Mouse (Mus musculus): ENCODE results near the gene Nckap5. TPM values are rescaled to one million over a fixed set of nuclear protein-coding genes. Genes with fewer than 3 reads are reported as not detected.

Nckap5 gene
- polyA plus RNA-seq, 1 experiment from 2014 or later: 6.9 TPM

DNA sequence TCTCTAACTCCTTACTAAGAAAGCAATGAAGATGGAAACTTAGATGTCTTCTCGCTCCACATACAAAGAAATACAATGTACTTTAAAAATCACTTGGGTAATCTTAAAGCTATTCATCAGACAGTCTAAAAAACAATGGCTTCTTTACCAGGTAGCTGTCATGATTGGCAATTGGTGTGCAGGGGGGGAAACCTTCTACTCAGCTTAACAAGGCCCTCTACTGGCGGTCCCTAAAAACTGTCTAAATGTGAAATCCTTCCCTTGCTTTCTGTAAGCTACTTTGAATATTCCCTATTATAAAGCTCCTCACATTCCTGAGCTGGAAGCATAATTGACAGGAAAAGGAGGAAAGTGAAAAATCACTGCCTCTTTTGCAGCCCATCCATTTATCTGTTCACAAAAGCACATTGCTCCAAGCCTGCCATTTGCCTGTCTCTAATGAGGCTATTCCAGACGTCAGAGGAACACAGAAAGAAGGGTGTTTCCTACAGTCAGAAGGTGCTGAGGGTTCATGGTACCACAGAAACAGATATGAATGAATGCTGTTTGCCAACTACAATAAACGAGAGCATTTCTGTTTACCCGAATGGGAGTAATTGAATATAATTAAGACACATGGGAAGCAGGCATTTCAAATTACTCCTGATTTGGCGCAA is 104.1 kb downstream of the Nckap5 start:
- Histone ChIP-seq H3K27me3 (replicated peaks; ENCODE audit: low read depth, poor library complexity, severe bottlenecking) (no peaks in the 10 kb centered on the region), H3K27ac (replicated peaks) (no peak overlapping the region), H3K4me3 (no peak overlapping the region), H3K36me3 (replicated peaks) (no peaks in the 10 kb centered on the region), H3K9me3 (no peaks in the 10 kb centered on the region), H3K4me1 (peaks cover 10% of the 10 kb centered on the region)
- 53% methylated on average over 6 of the region's 6 CpGs for WGBS
- peak; percentile 11 for DNase-seq (ENCODE audit: low spot score)

DNA sequence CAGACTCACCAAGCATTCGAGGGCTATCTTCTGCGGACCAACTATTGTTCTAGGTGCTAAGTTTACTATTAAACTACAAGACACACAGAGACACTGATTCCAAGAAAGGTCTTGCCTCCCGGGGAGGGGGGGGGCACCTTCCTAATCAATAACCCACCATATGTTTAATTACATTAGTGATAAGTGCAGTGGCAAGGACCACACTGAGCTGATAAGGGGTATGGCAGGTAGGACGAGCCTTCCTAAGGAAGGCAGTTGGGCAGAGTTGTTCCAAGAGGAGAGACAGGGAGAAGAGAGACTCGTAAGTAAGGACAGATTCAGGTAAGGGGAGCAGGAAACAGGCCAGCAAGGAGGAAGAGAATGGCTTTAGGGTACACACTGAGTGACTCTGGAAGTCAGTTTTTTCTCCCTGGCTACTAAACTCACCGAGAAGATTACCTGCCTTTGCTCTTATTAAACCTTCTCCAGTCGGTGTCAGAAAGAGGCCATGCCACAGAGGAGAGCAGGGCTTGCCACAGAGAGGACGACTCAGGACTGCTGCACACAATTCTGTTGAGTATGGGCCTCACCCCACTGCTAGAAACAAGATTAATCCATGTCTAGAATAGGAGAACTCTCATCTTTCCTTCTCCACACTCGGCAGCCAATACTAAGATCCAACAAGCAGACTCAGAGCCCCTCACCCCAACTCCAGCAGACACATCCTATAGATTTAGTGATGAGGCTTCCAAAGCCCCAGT is 104.8 kb downstream of the Nckap5 start:
- H3K4me3 ChIP-seq: no peak overlapping the region
- 72% methylated on average over 9 of the region's 9 CpGs for WGBS
- no peaks in the 10 kb centered on the region for H3K9me3 ChIP-seq
- peaks cover 10% of the 10 kb centered on the region for H3K4me1 ChIP-seq
- no peak overlapping the region; the same call in 1 of the 2 replicates for H3K27ac ChIP-seq (replicated peaks)
- no peak for DNase-seq (ENCODE audit: low spot score)
- peaks cover 3% of the 10 kb centered on the region; the same call in 1 of the 2 replicates for H3K27me3 ChIP-seq (replicated peaks; ENCODE audit: low read depth, poor library complexity, severe bottlenecking)
- no peaks in the 10 kb centered on the region for H3K36me3 ChIP-seq (replicated peaks)

DNA sequence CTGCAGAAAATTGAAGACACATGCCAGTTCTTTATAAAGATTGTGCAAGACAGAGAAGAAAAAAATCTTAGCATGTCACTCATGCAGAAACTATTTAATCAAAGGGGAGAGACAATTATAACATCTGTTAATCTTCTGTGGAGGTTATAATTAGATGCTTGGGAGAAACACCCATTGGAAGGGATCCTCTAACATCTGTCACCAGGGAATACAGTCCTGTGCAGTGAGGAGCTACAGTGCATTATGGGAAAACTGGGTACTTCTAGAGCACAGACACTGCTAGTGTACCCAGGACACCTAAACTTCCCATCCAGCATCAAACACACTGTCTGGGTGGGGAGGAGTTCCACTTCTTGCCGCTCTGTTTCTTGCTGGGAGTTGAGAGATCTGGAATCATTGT is 108.7 kb downstream of the Nckap5 start:
- no peak overlapping the region for H3K4me3 ChIP-seq
- H3K27ac ChIP-seq (replicated peaks): no peak overlapping the region
- 86% methylated on average over 1 of the region's 1 CpGs for WGBS
- H3K9me3 ChIP-seq: no peaks in the 10 kb centered on the region
- no peak for DNase-seq (ENCODE audit: low spot score)
- peaks cover 3% of the 10 kb centered on the region; the same call in 1 of the 2 replicates for H3K27me3 ChIP-seq (replicated peaks; ENCODE audit: low read depth, poor library complexity, severe bottlenecking)
- H3K36me3 ChIP-seq (replicated peaks): no peaks in the 10 kb centered on the region
- H3K4me1 ChIP-seq: peaks cover 10% of the 10 kb centered on the region

DNA sequence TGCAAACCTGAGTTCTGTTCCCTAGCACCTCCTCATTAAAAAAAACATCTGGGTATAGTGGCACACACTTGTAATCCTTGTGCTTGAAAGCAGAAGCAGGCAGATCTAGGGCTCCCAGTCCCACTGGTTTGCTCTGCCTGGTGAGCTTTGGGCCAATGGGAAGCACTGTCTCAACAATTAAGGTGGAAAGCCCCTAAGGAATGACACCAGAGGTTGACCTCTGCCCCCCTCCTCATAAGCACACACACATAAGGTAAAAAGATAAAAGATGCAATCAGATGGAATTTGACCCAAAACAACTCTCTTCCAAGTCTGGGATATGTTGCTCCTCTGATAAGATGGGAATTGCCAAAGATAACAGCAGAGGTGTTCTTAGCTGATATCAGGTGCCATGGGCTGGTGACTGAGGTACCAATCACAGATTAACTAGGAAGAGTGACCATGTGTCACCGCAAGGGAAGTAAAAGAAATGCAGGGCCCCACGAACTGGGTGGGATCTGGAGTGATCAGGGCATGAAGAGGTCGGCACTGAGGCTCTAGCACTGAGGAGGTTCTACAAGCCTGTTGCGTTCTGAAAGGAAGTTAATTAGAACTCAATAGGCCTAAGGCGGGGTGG is 110.8 kb downstream of the Nckap5 start:
- DNase-seq (ENCODE audit: low spot score): no peak
- Histone ChIP-seq H3K36me3 (replicated peaks) (no peaks in the 10 kb centered on the region), H3K4me1 (no peaks in the 10 kb centered on the region), H3K9me3 (no peaks in the 10 kb centered on the region), H3K27ac (replicated peaks) (no peak overlapping the region), H3K27me3 (replicated peaks; ENCODE audit: low read depth, poor library complexity, severe bottlenecking) (peaks cover 3% of the 10 kb centered on the region; the same call in 1 of the 2 replicates), H3K4me3 (no peak overlapping the region)
- 67% methylated on average over 5 of the region's 5 CpGs for WGBS

DNA sequence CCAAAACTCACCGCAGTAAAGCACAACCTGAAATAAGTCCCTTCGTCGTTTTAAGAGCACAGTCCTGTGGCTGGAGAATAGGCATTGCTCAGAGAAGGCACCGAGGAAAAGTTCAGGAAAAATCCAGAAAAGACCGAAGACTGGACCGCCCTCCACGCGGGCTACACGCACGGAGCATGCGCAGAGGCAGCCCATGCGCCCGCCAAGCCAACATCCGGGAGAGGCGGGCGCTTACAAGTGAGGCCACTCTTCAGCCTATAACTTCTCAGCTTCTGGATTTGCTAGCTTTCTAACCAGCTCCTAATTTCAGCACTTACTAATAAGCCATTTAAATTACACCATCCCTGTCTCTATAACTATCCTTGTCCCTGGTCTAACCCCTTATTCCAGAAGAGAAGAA is 124.0 kb downstream of the Nckap5 start:
- Histone ChIP-seq H3K4me3 (no peak overlapping the region), H3K27me3 (replicated peaks; ENCODE audit: low read depth, poor library complexity, severe bottlenecking) (no peaks in the 10 kb centered on the region), H3K4me1 (0 out of 2 replicates have a peak, but pooled peaks cover 4% of the 10 kb centered on the region), H3K9me3 (no peaks in the 10 kb centered on the region), H3K27ac (replicated peaks) (no peak overlapping the region), H3K36me3 (replicated peaks) (no peaks in the 10 kb centered on the region)
- no peak for DNase-seq (ENCODE audit: low spot score)
- WGBS: 94% methylated on average over 16 of the region's 16 CpGs

DNA sequence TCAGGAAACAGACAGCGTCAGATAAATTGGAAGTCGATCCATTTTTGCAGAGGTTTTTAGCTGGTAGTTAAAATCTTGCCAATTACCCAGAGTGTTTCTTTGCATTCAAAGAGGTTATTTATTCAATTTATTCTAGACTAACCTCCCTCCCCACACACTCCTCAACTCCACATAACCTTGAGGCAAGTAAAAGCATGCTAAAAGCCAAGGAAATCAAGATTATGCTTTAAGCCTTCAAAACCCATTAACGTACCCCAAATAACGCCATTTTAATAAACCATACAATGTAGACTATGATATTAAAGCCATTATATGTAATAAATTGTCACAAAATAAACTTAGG is 129.7 kb downstream of the Nckap5 start:
- DNase-seq (ENCODE audit: low spot score): no peak
- Histone ChIP-seq H3K27ac (replicated peaks) (no peak overlapping the region), H3K27me3 (replicated peaks; ENCODE audit: low read depth, poor library complexity, severe bottlenecking) (no peaks in the 10 kb centered on the region), H3K36me3 (replicated peaks) (no peaks in the 10 kb centered on the region), H3K4me3 (no peak overlapping the region), H3K4me1 (no peaks in the 10 kb centered on the region), H3K9me3 (no peaks in the 10 kb centered on the region)
- 88% methylated on average over 4 of the region's 4 CpGs for WGBS

DNA sequence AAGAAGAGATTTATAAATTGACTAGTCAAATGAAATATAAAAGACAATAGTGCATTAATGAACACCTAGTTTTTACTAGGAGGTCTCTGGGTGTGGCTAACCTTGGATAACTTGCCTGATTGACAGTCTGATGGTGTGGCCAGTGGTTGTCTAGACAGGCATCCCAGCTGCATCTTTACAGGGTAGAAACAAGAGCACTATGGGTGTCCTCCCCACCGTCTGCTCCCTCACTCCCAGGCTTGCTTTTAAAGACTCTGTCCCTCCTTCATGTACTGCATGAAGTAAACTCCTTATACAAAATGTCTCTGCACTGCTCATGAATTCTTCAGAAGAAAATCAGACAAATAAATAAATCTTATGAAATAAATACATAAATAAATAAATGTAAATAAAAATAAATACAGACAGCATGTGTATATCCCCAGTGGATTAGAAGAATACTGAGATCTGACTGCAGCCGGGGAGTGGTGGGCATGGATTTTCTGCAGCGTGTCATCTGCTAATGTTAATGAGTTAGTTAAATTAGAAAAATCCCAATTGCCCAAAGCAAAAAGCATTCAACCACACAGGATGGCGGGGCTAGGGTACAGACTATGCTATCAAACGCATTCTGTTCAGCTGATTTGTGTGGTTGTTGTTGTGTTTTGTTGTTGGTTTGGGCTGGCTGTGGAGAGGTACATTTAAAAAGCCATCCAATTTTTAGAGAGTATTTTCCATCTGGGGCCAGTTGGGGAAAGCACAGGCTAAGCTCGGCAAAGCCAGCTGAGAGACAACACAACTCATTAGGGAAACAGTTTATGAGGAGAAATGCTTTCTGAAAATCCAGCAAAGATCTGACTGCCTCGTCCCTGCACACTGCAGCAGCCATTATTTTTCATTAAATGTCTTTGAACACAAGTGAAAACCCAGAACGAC is 130.3 kb downstream of the Nckap5 start:
- H3K27ac ChIP-seq (replicated peaks): no peak overlapping the region
- 71% methylated on average over 8 of the region's 8 CpGs for WGBS
- no peaks in the 10 kb centered on the region for H3K9me3 ChIP-seq
- no peaks in the 10 kb centered on the region for H3K4me1 ChIP-seq
- no peaks in the 10 kb centered on the region for H3K36me3 ChIP-seq (replicated peaks)
- H3K4me3 ChIP-seq: no peak overlapping the region
- H3K27me3 ChIP-seq (replicated peaks; ENCODE audit: low read depth, poor library complexity, severe bottlenecking): no peaks in the 10 kb centered on the region
- no peak for DNase-seq (ENCODE audit: low spot score)

DNA sequence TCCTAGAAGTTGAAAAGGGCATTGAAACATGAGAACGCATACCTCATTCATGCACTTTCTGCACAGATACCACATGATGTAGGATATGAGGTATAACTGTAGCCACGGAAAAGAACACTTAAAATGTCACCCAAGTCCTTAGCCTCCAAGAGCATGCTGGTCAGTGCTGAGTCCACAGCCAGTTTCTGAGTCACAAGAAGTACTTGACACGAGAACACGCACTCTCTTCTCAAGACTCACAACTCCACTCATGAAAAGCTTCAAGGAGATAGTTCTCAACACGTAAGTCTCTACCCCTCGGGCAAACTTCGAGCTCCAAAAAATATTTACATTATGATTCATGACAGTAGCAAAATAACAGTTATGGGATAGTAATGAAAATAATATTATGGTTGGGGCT is 137.0 kb downstream of the Nckap5 start:
- Histone ChIP-seq H3K36me3 (replicated peaks) (no peaks in the 10 kb centered on the region), H3K27ac (replicated peaks) (no peak overlapping the region)
- WGBS: 92% methylated on average over 7 of the region's 7 CpGs

DNA sequence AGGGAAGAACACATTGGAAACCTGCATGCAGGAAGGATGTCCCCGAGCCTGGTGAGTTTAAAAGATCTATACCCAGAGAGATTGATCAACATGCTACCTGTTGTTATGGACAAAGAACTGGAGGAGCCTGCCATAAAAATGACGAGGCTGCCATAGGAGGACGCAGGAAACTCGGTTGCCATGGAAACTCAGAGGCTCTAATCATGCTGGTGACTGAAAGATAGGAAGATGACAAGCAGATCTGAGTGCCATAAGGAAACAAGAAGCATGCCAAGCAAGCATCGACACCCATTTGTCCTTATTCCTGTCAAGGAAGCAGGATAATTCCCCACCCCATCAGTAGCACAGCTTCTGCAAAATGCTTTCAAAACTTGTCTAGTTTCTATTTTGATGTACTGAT is 142.0 kb downstream of the Nckap5 start:
- Histone ChIP-seq H3K4me1 (peaks cover 9% of the 10 kb centered on the region), H3K36me3 (replicated peaks) (no peaks in the 10 kb centered on the region), H3K27ac (replicated peaks) (no peak overlapping the region), H3K9me3 (no peaks in the 10 kb centered on the region), H3K4me3 (no peak overlapping the region), H3K27me3 (replicated peaks; ENCODE audit: low read depth, poor library complexity, severe bottlenecking) (no peaks in the 10 kb centered on the region)
- DNase-seq (ENCODE audit: low spot score): no peak
- WGBS: 75% methylated on average over 5 of the region's 5 CpGs

More for the DNA sequence above, 137.0 kb downstream of the Nckap5 start:
- no peaks in the 10 kb centered on the region for H3K27me3 ChIP-seq (replicated peaks; ENCODE audit: low read depth, poor library complexity, severe bottlenecking)
- no peaks in the 10 kb centered on the region for H3K9me3 ChIP-seq
- no peaks in the 10 kb centered on the region for H3K4me1 ChIP-seq
- DNase-seq (ENCODE audit: low spot score): no peak
- no peak overlapping the region for H3K4me3 ChIP-seq

DNA sequence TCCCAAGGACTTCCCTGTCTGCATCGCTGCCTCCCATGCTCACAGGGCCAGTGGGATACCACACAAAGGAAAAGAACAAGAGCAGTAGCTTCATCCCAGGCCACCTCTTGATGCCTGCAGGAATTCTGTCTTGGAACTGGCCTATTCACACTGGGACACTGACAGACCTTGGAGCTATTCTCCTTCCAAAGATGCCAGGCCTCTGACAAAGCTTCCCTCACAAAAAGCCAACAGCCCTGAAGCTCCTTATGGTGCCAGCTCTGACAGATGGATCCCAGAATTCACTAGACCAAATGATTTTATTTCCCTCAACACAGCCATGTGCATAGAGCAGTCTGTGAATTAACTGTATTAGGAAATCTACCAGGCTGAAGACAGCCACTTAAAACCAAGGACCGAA is 143.9 kb downstream of the Nckap5 start:
- Histone ChIP-seq H3K27me3 (replicated peaks; ENCODE audit: low read depth, poor library complexity, severe bottlenecking) (no peaks in the 10 kb centered on the region), H3K4me1 (peaks cover 17% of the 10 kb centered on the region), H3K36me3 (replicated peaks) (no peaks in the 10 kb centered on the region), H3K27ac (replicated peaks) (no peak overlapping the region), H3K4me3 (no peak overlapping the region), H3K9me3 (no peaks in the 10 kb centered on the region)
- WGBS: 83% methylated on average over 2 of the region's 2 CpGs
- no peak for DNase-seq (ENCODE audit: low spot score)

DNA sequence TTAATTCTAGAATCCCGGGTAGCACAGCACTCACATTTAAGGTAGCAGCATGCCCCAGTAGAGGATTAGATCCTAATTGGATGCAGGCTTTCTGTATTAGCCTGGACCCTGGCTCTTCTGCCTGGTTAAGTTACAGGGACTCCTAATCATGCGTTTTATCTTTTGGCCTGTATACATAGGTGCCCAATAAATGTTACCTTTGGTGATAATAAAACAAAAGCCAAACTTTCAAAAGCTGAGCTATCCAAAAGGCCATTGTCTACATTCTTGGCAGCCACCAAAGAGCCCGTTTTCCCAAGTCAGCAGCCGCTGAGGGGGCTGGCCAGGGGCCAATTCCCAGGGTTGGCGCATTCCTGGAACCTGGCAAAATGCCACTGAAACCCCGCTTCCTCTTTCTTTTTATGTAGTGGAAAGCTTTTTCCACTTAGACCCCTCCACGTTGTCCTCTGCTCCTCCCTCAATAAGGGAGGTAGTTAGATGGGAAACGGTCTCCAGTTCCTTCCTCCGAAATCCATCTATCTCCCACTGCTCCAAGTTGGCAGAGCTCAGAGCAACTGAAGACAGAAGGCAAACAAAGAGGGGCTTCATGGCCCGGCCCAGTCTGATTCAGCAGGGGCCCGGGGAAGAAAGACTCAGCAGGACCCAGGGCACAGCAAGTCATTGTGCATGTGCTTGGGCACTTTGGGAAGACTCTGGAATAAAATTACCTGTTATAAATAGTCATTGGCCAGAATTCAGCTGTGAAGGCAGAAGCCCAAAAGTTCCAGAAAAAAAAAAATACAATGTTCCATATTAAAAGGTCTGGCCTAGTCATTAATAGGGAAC is 146.8 kb downstream of the Nckap5 start:
- Histone ChIP-seq H3K27ac (replicated peaks) (no peak overlapping the region), H3K9me3 (no peaks in the 10 kb centered on the region), H3K4me1 (peaks cover 22% of the 10 kb centered on the region), H3K4me3 (no peak overlapping the region), H3K27me3 (replicated peaks; ENCODE audit: low read depth, poor library complexity, severe bottlenecking) (no peaks in the 10 kb centered on the region), H3K36me3 (replicated peaks) (no peaks in the 10 kb centered on the region)
- DNase-seq (ENCODE audit: low spot score): peak; percentile 15
- WGBS: 38% methylated on average over 11 of the region's 11 CpGs
